Mouse (Mus musculus) intestine, embryonic 14.5 days (tissue): ENCODE measurements around the gene Supt3. TPM values are rescaled to one million over a fixed set of nuclear protein-coding genes. Genes with fewer than 3 reads are reported as not detected.
A peak's percentile ranks its signal among the peaks of the same experiment; 100 is the strongest.

Experiments
- ATAC-seq: fragments of 200-750 bp; cut with Nextera tagmentation; replicated peaks from 2 replicates; pipeline ENCODE4 v1.8.0; 2017; ENCODE audit warnings: low read depth, moderate number of reproducible peaks, moderate TSS enrichment, moderate library complexity; ENCODE audit not compliant: low FRiP score, low TSS enrichment
- DNase-seq: peaks from one replicate; pipeline ENCODE4 v3.0.0-alpha.2; 2018; ENCODE audit warnings: low spot score
- H3K27ac ChIP-seq: fragments of 300-500 bp; sonication (generic); 2 replicates; pipeline ENCODE4 v1.5.1; 2014; ENCODE audit warnings: low read depth, mild to moderate bottlenecking, control low read depth
- H3K27me3 ChIP-seq: fragments of 300-500 bp; sonication (generic); replicated peaks from 2 replicates; pipeline ENCODE4 v1.6.1; 2014; ENCODE audit warnings: low read length, control low read depth; ENCODE audit not compliant: control insufficient read depth, insufficient read depth
- H3K36me3 ChIP-seq: fragments of 300-500 bp; sonication (generic); 2 replicates; pipeline ENCODE4 v1.6.1; 2014; ENCODE audit warnings: low read length, control low read depth; ENCODE audit not compliant: control insufficient read depth, insufficient read depth
- H3K4me1 ChIP-seq: fragments of 300-500 bp; sonication (generic); replicated peaks from 2 replicates; pipeline ENCODE4 v1.6.1; 2014; ENCODE audit warnings: low read length, control low read depth, mixed read lengths; ENCODE audit not compliant: control insufficient read depth, insufficient read depth
- H3K4me2 ChIP-seq: fragments of 300-500 bp; sonication (generic); 2 replicates; pipeline ENCODE4 v1.6.1; 2014; ENCODE audit warnings: low read length
- H3K4me3 ChIP-seq: fragments of 300-500 bp; sonication (generic); 2 replicates; pipeline ENCODE4 v1.5.1; 2014; ENCODE audit warnings: low read depth, low read length, control low read depth, mixed read lengths
- H3K9ac ChIP-seq: fragments of 300-500 bp; sonication (generic); 2 replicates; pipeline ENCODE4 v1.6.1; 2014; ENCODE audit warnings: mild to moderate bottlenecking, low read length
- H3K9me3 ChIP-seq: fragments of 300-500 bp; sonication (generic); 2 replicates; pipeline ENCODE4 v1.6.1; 2016; ENCODE audit warnings: low read length, control low read depth; ENCODE audit not compliant: control insufficient read depth
- WGBS: fragments of 180-500 bp; shearing (Covaris S2); extraction: QIAGEN DNeasy Blood & Tissue Kit; methylation state at CpG from one replicate; pipeline ENCODE4 v1.1.7; 2014; 5-methylcytosine and 5-hydroxymethylcytosine counted together
- polyA plus RNA-seq: library from polyadenylated mRNA; unstranded; fragments of >200 nt; fragmentation: Nextera tagmentation; extraction: Ambion mirVana; gene quantifications from 2 replicates; pipeline ENCODE4 v1.2.1, GENCODE M21; 2014

Supt3 gene
- polyA plus RNA-seq, 1 experiment from 2014 or later: 18.8 TPM

DNA sequence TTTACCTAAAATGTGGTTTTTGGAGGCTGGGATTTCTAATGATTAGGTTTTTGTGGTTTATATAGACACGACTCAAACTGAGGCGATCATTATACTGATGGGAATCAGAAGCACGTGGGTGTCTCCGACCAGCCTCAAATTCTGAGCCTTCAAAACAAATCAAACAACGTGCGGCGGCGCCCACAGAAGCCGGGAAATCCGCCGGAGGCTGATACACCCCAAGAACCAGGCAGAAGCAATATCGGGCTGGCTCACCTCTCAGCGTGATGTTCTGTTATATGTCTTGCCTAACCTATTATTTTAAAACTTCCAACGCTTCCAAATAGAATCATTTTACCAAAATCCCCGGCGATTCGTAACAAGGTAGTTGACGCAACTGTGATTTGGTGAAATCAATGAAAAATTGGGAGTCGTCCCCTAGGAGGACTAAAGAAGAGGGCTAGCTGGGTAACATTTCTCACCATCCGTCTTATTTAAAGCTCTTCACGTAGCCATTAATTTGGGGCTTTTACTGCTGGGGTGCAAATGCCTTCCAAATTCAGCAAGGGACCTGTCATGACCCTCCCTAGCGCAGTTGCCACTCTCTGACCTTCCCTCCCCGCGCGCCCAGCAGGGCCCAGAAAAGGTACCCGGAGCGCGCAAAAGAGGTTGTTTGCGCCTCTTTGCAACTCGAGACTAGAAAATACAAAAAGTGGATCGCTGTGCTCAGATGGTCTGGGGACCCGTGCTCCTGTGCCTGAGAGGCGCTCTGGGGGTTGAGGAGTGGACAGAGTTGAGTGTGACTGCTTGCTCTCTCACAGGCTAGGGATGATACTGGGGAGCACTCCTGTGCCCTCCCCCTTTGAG lies 39.5 kb upstream of the Supt3 start:
- DNase-seq (peak; percentile 66), ATAC-seq (no peak)
- Histone ChIP-seq H3K4me2 (peak overlapping the region; percentile 34), H3K9ac (no peak overlapping the region), H3K4me3 (no peak overlapping the region), H3K27ac (no peak overlapping the region), H3K9me3 (no peaks in the 10 kb centered on the region), H3K4me1 (peaks cover 10% of the 10 kb centered on the region), H3K27me3 (peaks cover 81% of the 10 kb centered on the region), H3K36me3 (no peaks in the 10 kb centered on the region)
- WGBS: under 1% methylated on average over 33 of the region's 33 CpGs

DNA sequence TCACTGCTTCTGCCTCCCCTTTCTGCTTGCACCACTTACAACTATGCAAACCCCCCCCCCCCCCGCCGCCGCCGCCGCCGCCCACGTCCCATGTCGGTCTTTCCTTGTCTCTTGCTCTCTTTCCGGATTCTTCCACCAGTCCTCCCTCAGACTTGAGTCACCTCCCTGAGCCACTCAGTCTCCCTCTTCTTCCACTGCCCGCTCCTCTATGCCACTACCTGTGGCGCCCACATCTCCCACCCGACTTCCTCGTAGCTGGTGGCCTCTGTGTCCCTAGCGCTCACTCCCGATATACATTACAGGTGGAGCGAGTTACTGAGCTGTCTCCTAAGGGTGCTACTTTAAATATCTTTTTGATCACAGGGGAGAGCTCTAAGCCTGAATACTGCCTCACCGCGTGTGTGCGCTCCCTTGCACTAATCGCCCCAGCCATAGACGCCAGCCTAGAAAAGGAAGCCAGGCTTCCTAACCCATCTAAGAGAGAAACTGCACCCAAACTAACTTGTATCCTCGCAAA lies 38.8 kb upstream of the Supt3 start:
- H3K27me3 ChIP-seq: peaks cover 74% of the 10 kb centered on the region
- H3K27ac ChIP-seq: no peak overlapping the region
- DNase-seq: peak; percentile 55
- no peak overlapping the region for H3K9ac ChIP-seq
- H3K9me3 ChIP-seq: no peaks in the 10 kb centered on the region
- no peak for ATAC-seq
- H3K36me3 ChIP-seq: no peaks in the 10 kb centered on the region
- H3K4me3 ChIP-seq: no peak overlapping the region
- H3K4me1 ChIP-seq: peaks cover 10% of the 10 kb centered on the region
- H3K4me2 ChIP-seq: peak overlapping the region; percentile 34
- 3% methylated on average over 20 of the region's 22 CpGs for WGBS

DNA sequence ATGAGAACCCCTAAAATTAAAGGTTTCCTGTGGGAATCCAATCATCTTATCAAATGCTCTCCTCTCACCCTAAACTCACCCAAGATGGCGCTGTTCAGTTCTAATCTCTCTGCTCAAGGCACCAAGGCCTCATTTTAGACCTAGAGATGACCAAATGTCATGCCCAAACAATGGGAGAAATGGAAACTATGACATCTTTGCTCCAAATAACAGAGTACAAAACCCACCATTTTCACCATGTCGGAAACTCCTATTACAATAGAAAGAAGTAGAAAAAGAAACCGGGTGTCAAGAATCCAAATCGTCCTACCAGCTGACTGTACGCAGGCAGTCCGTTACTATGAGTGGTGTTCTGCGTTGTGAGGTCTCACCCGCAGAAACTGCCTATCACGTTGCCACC lies 34.7 kb upstream of the Supt3 start:
- no peaks in the 10 kb centered on the region for H3K36me3 ChIP-seq
- H3K4me3 ChIP-seq: no peak overlapping the region
- DNase-seq (no peak), ATAC-seq (no peak)
- no peak overlapping the region for H3K4me2 ChIP-seq
- 84% methylated on average over 9 of the region's 9 CpGs for WGBS
- H3K9me3 ChIP-seq: no peaks in the 10 kb centered on the region; the same call in 1 of the 2 replicates
- no peak overlapping the region for H3K27ac ChIP-seq
- H3K4me1 ChIP-seq: no peaks in the 10 kb centered on the region; the same call in 1 of the 2 replicates
- H3K9ac ChIP-seq: no peak overlapping the region
- H3K27me3 ChIP-seq: peaks cover 37% of the 10 kb centered on the region

DNA sequence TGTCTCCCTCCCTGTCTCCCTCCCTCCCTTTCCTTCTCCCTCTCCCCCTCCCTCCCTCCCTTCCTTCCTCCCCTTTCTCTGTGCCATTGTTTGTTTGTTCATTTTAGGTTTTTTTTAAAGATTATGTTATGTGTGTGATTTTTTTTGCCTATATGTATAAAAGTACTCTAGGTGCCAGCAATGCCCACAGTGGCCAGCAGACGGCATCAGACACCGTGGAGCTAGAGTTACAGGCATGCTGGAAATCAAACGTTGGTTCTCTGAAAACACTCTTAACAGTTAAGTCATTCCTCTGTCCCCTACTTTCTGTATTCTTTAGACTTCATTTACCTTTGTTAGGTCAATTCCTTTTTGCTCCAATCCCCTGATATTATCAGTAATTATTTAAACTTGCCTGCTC lies 33.2 kb upstream of the Supt3 start:
- no peak overlapping the region for H3K9ac ChIP-seq
- H3K4me2 ChIP-seq: no peak overlapping the region
- H3K27me3 ChIP-seq: peaks cover 22% of the 10 kb centered on the region
- H3K27ac ChIP-seq: no peak overlapping the region
- H3K9me3 ChIP-seq: no peaks in the 10 kb centered on the region; the same call in 1 of the 2 replicates
- WGBS: 53% methylated on average over 3 of the region's 3 CpGs
- DNase-seq: no peak
- H3K4me1 ChIP-seq: no peaks in the 10 kb centered on the region
- H3K36me3 ChIP-seq: no peaks in the 10 kb centered on the region
- no peak overlapping the region for H3K4me3 ChIP-seq
- no peak for ATAC-seq

DNA sequence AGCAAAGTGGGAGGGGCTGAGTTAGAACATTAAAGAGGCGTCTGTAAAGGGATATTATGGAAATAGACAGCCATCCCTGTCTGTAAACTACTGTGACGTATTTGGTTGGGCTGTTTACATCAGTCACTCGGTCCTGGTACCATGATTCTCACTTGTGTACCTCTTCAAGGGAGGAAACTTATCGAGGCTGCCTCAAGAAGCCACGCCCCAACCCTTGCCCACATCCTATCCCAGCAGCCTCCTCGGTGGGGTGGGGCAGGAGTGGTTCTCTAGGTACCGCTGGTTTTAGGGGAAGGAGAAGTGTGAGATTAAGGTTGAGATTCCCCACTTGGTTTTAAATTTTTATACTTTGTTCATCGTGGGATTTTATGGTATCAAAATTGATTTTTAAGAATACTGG lies 31.6 kb upstream of the Supt3 start:
- WGBS: 79% methylated on average over 8 of the region's 8 CpGs
- no peak overlapping the region for H3K4me2 ChIP-seq
- no peak overlapping the region for H3K9ac ChIP-seq
- no peak overlapping the region for H3K4me3 ChIP-seq
- DNase-seq (no peak), ATAC-seq (no peak)
- no peak overlapping the region for H3K27ac ChIP-seq
- peaks cover 7% of the 10 kb centered on the region for H3K27me3 ChIP-seq
- no peaks in the 10 kb centered on the region; the same call in 1 of the 2 replicates for H3K9me3 ChIP-seq
- H3K36me3 ChIP-seq: no peaks in the 10 kb centered on the region
- no peaks in the 10 kb centered on the region for H3K4me1 ChIP-seq

DNA sequence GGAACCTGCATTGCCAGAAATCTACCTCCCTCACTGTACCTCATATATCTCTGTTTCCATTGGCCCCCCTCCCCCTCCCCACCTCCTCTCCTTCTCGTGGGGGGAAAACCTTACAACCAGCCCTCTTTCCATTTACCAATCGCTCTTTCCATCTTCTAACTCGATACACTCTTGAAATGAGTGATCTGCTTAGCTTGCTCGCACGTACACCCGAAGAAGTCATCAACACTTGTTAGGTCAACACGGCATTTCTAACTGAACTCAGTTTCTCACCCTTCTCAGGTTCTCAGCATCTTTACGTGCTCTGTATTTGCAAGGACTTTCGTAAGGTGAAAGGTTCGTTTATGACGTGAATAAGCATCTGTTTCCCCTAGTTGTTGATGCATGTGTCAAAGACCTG lies 10.6 kb upstream of the Supt3 start:
- Histone ChIP-seq H3K36me3 (no peaks in the 10 kb centered on the region), H3K4me1 (no peaks in the 10 kb centered on the region), H3K27ac (no peak overlapping the region), H3K4me3 (no peak overlapping the region), H3K4me2 (no peak overlapping the region), H3K9me3 (no peaks in the 10 kb centered on the region), H3K9ac (no peak overlapping the region), H3K27me3 (no peaks in the 10 kb centered on the region)
- no peak for ATAC-seq
- 85% methylated on average over 11 of the region's 11 CpGs for WGBS
- no peak for DNase-seq

DNA sequence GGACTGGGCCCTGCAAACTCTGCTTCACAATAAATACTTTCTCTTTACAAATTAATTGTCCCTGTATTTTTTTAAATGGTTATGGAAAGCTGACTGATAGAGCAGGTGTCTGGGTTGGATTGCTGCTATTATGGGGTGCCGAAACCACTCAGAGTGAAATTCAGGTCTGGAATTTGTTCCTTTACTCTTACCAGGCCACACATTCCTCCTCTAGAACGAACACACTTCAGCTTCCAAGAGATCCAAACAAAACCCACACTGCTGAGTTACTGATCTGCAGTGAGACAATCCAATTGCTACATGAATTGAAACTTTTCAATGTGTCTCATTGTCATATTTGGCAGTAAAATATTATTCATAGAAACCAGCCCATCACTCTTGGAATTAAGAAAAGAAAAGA lies 10.0 kb upstream of the Supt3 start:
- Histone ChIP-seq H3K9me3 (no peaks in the 10 kb centered on the region), H3K4me2 (no peak overlapping the region), H3K36me3 (no peaks in the 10 kb centered on the region), H3K4me1 (no peaks in the 10 kb centered on the region), H3K27ac (no peak overlapping the region), H3K4me3 (no peak overlapping the region), H3K9ac (no peak overlapping the region), H3K27me3 (no peaks in the 10 kb centered on the region)
- DNase-seq (no peak), ATAC-seq (no peak)
- 65% methylated on average over 2 of the region's 2 CpGs for WGBS

DNA sequence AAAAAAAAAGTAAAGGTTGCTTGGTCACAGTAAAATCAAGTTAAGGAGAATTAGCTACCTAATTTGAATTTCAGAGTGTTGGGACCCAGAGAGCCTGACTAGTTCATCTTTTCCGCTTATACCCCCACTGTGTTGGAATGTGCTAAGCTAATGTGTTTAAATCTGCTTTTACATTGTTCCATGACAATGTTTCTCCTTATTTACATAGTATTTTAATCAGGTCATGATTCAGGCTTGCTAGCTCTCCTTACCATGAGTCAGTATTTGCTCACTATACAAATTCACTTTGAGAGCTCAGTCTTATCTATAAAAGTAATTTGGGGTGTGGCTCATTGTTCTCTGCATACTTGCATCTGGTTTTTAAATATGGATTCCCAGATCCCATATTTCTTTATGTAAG lies 9.6 kb upstream of the Supt3 start:
- Histone ChIP-seq H3K4me1 (no peaks in the 10 kb centered on the region), H3K9ac (no peak overlapping the region), H3K4me3 (no peak overlapping the region), H3K36me3 (no peaks in the 10 kb centered on the region), H3K4me2 (no peak overlapping the region), H3K9me3 (no peaks in the 10 kb centered on the region), H3K27me3 (no peaks in the 10 kb centered on the region), H3K27ac (no peak overlapping the region)
- no peak for ATAC-seq
- no peak for DNase-seq
- 88% methylated on average over 1 of the region's 1 CpGs for WGBS

DNA sequence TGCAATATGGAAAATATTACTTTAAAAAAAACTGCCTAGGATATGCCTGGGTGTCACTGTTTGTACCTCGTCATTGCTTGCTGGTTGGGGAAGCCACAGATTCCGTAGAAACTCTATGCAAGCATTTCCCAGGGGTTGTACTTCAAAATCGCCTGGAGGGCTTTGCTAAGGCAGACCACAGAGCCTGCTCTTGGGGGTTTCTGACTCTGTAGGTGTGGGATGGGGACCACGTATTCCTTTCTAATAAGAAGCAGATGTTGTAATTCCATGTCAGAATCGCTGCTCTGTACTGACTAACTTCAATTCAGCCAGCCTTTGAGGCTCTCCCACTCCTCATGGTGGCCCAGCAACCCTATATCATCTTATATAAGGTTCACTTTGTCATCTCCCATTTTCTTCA lies 8.4 kb upstream of the Supt3 start:
- H3K4me1 ChIP-seq: no peaks in the 10 kb centered on the region
- no peak overlapping the region for H3K4me2 ChIP-seq
- H3K4me3 ChIP-seq: no peak overlapping the region
- H3K27ac ChIP-seq: no peak overlapping the region
- ATAC-seq (no peak), DNase-seq (no peak)
- H3K9ac ChIP-seq: no peak overlapping the region
- no peaks in the 10 kb centered on the region for H3K36me3 ChIP-seq
- WGBS: 60% methylated on average over 5 of the region's 5 CpGs
- H3K9me3 ChIP-seq: no peaks in the 10 kb centered on the region
- no peaks in the 10 kb centered on the region for H3K27me3 ChIP-seq
